ENCODE assay signal across 9 mouse cellular contexts in the genomic region with DNA sequence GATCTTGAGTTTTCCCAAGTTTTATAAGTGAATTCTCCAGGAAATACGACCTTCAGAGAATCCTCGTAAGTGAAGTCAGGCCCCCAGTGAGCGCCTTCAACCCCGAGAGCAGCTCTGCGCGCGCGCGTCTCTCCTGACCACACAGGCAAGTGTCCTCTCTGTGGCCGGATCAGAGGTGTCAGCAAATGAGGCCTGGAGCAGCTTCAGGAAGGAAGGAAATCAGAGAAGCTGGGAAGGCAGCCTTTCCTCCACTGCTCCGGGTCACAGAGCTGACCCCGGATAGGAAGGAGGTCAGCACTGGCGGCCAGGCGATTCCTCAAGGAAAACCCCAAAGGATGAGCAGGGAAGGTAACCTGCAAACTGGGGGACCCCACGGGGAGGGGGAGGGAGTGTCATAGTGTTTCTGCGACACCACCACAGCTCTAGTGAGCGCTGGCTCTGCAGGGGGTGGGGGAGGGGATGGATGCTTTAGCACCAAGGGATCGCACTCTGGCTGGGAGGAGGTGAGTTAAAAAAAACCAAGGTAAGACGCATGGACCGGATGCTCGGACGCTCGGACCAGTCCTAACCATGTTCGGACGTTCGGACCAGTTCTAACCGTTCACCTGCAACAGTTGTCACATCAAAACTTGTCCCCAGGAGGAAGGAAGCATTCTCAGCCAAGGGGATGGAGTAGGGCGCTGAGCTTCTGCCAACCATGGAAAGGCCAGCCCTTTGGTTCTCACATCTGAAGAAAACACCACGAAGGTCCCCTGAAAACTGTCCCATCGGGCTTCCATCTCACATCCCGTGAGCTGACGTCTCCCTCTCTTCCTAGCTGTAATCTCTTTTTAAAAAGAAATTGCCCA. TPM values are rescaled to one million over a fixed set of nuclear protein-coding genes. Genes with fewer than 3 reads are reported as not detected.
DNase-seq lines count a peak whose midpoint lies in the region; ATAC-seq and TF ChIP-seq lines count a peak whose summit lies in the region.
"Had no signal": no experiment of that assay in that cellular context is flagged by ENCODE, and none has a peak within 500 bp of the region (broad histone marks: within the 10 kb centered on the region; RNA-seq: fewer than 3 reads in every experiment).

No protein-coding gene starts in this region.

- WGBS in lung, embryonic 16.5 days: 32% methylated on average over 32 of the region's 32 CpGs
- WGBS in hindbrain, embryonic 13.5 days: 18% methylated on average over 32 of the region's 32 CpGs
- WGBS in liver, adult 2 months: 67% methylated on average over 32 of the region's 32 CpGs
- WGBS in stomach, embryonic 16.5 days: 34% methylated on average over 32 of the region's 32 CpGs

- no peak overlapping the region for H3K9ac ChIP-seq in lung, embryonic 16.5 days (ENCODE audit: low read length)
- H3K9ac ChIP-seq in hindbrain, embryonic 13.5 days: peak overlapping the region; percentile 29; the same call in 1 of the 2 replicates
- H3K9ac ChIP-seq in liver, adult 2 months (ENCODE audit: low read depth, low read length): no peak overlapping the region
- no peak overlapping the region for H3K9ac ChIP-seq in stomach, embryonic 16.5 days (ENCODE audit: low read length)

- H3K79me2 ChIP-seq in liver, adult 2 months (ENCODE audit: control insufficient read depth, insufficient read depth, low read length): peaks cover 23% of the 10 kb centered on the region; the same call in 1 of the 2 replicates

- TF ChIP-seq CTCF in liver, adult 2 months (IDR thresholded peaks at IDR 0.05; ENCODE audit: low read depth, low read length): no peak

- H3K27me3 ChIP-seq in lung, embryonic 16.5 days (ENCODE audit: control insufficient read depth, insufficient read depth, low read depth, low read length): no peaks in the 10 kb centered on the region
- H3K27me3 ChIP-seq in hindbrain, embryonic 13.5 days: 0 out of 2 replicates have a peak, but pooled peaks cover 7% of the 10 kb centered on the region
- H3K27me3 ChIP-seq in liver, adult 2 months (ENCODE audit: control insufficient read depth, insufficient read depth, low read length): no peaks in the 10 kb centered on the region
- H3K27me3 ChIP-seq in stomach, embryonic 16.5 days (ENCODE audit: control insufficient read depth, insufficient read depth, low read length): no peaks in the 10 kb centered on the region
- H3K27me3 ChIP-seq: Patski had no signal

- H3K9me3 ChIP-seq in lung, embryonic 16.5 days (ENCODE audit: control insufficient read depth, low read length): no peaks in the 10 kb centered on the region
- H3K9me3 ChIP-seq in hindbrain, embryonic 13.5 days: no peaks in the 10 kb centered on the region
- H3K9me3 ChIP-seq in stomach, embryonic 16.5 days (replicated peaks; ENCODE audit: control insufficient read depth, low read length): 0 out of 2 replicates have a peak, but pooled peaks cover 3% of the 10 kb centered on the region

- H3K4me2 ChIP-seq in lung, embryonic 16.5 days (ENCODE audit: low read depth, low read length): peak overlapping the region; percentile 24; the same call in 1 of the 2 replicates
- peak overlapping the region; percentile 15 for H3K4me2 ChIP-seq in hindbrain, embryonic 13.5 days
- H3K4me2 ChIP-seq in stomach, embryonic 16.5 days (ENCODE audit: low read depth, low read length): peak overlapping the region; percentile 13

- no peak for DNase-seq in lung, postnatal 4 days
- DNase-seq in liver, adult 2 months (ENCODE audit: extremely low read depth, low read depth, low spot score): no peak
- DNase-seq in cerebellum, postnatal 36 days: no peak
- DNase-seq in layer of hippocampus, adult 8-10 months (ENCODE audit: low spot score in 2 of 2): no peak
- no peak for DNase-seq in frontal cortex, adult 2 months (ENCODE audit: extremely low spot score in 1 of 2, low spot score in 1 of 2)

- ATAC-seq in lung, embryonic 16.5 days (ENCODE audit: low read depth): no peak
- no peak for ATAC-seq in hindbrain, embryonic 13.5 days (ENCODE audit: low FRiP score)
- ATAC-seq in stomach, embryonic 16.5 days (ENCODE audit: insufficient read depth, low FRiP score): no peak
- ATAC-seq: Patski had no signal

- H3K36me3 ChIP-seq in lung, embryonic 16.5 days (ENCODE audit: control insufficient read depth, insufficient read depth, low read length): peaks cover 3% of the 10 kb centered on the region; the same call in 1 of the 2 replicates
- H3K36me3 ChIP-seq in hindbrain, embryonic 13.5 days: no peaks in the 10 kb centered on the region
- H3K36me3 ChIP-seq in liver, adult 2 months (ENCODE audit: control insufficient read depth, insufficient read depth, low read length): no peaks in the 10 kb centered on the region
- H3K36me3 ChIP-seq in stomach, embryonic 16.5 days (ENCODE audit: control insufficient read depth, insufficient read depth, low read length): no peaks in the 10 kb centered on the region; the same call in 1 of the 2 replicates

- no peak for TF ChIP-seq POLR2A in liver, adult 2 months (IDR thresholded peaks at IDR 0.05; ENCODE audit: extremely low read depth, insufficient read depth, low read length)

- H3K27ac ChIP-seq in lung, embryonic 16.5 days (ENCODE audit: low read length): no peak overlapping the region
- H3K27ac ChIP-seq in hindbrain, embryonic 13.5 days: no peak overlapping the region
- H3K27ac ChIP-seq in liver, adult 2 months (replicated peaks; ENCODE audit: insufficient read depth, low read depth, low read length): peak overlapping the region; percentile 17; the same call in 1 of the 2 replicates
- no peak overlapping the region for H3K27ac ChIP-seq in stomach, embryonic 16.5 days (ENCODE audit: low read length)

- H3K4me3 ChIP-seq in lung, embryonic 16.5 days (ENCODE audit: low read length): peak overlapping the region; percentile 6; the same call in 1 of the 2 replicates
- no peak overlapping the region for H3K4me3 ChIP-seq in hindbrain, embryonic 13.5 days
- peak overlapping the region; percentile 30; the same call in 1 of the 2 replicates for H3K4me3 ChIP-seq in liver, adult 2 months (ENCODE audit: insufficient read depth, low read depth, low read length)
- no peak overlapping the region for H3K4me3 ChIP-seq in stomach, embryonic 16.5 days (replicated peaks; ENCODE audit: low read length)

- peaks cover 21% of the 10 kb centered on the region for H3K4me1 ChIP-seq in lung, embryonic 16.5 days (replicated peaks; ENCODE audit: control insufficient read depth, insufficient read depth, low read length)
- H3K4me1 ChIP-seq in hindbrain, embryonic 13.5 days (replicated peaks): peaks cover 15% of the 10 kb centered on the region
- peaks cover 10% of the 10 kb centered on the region; the same call in 1 of the 2 replicates for H3K4me1 ChIP-seq in liver, adult 2 months (ENCODE audit: control insufficient read depth, insufficient read depth, low read length)
- H3K4me1 ChIP-seq in stomach, embryonic 16.5 days (ENCODE audit: control insufficient read depth, insufficient read depth, low read length): peaks cover 14% of the 10 kb centered on the region; the same call in 1 of the 2 replicates

RNA-seq across cellular contexts. Expression of a gene that starts 19.3 kb away (rescaled TPM):
- 20.4 and 22.1 TPM in 2 replicates for polyA plus RNA-seq in lung, embryonic 16.5 days (2015; fragmentation: Nextera tagmentation; extraction: Ambion mirVana)
- 9.2 and 10.8 TPM in 2 replicates for polyA plus RNA-seq in hindbrain, embryonic 13.5 days (2015; fragmentation: Nextera tagmentation; extraction: Ambion mirVana)
- total RNA-seq in liver, adult 2 months (2014; rRNA removed): 23.3 and 24.7 TPM in 2 replicates
- polyA plus RNA-seq in liver, adult 2 months (2012; rRNA removed): 15.5 and 15.6 TPM in 2 replicates
- polyA plus RNA-seq in stomach, embryonic 16.5 days (2015; fragmentation: Nextera tagmentation; extraction: Ambion mirVana): 25.8 and 27.5 TPM in 2 replicates
- total RNA-seq in layer of hippocampus, adult 8-10 months (2022): 10 to 100 TPM; 10.8 to 13.3 (median 11.7) TPM
- 10.8 and 11.4 TPM in 2 replicates for polyA plus RNA-seq in frontal cortex, adult 2 months (2012; rRNA removed)

Comparison
In these comparisons a context has a peak if more than half of its experiments do, and no peak if none do; other contexts are left out.
1. H3K4me3 ChIP-seq: peak in lung, embryonic 16.5 days (single experiment) and liver, adult 2 months (single experiment); none in hindbrain, embryonic 13.5 days (single experiment) and stomach, embryonic 16.5 days (single experiment).
2. Peak in every context shown above with its lines, with median percentiles within 50 percentile points of each other: H3K4me2 ChIP-seq.